Mouse (Mus musculus) neural tube, embryonic 15.5 days (tissue): ENCODE measurements around the gene Rhobtb1. TPM values are rescaled to one million over a fixed set of nuclear protein-coding genes. Genes with fewer than 3 reads are reported as not detected.
A peak's percentile ranks its signal among the peaks of the same experiment; 100 is the strongest.

Experiments used
- ATAC-seq: fragments of 200-750 bp; cut with Nextera tagmentation; 2 replicates; pipeline ENCODE4 v1.8.0; 2017; ENCODE audit warnings: mild to moderate bottlenecking, moderate TSS enrichment, moderate library complexity; ENCODE audit not compliant: low FRiP score
- H3K27ac ChIP-seq: fragments of 300-500 bp; sonication (generic); replicated peaks from 2 replicates; pipeline ENCODE4 v1.5.1; 2015; ENCODE audit warnings: mild to moderate bottlenecking, inconsistent platforms
- H3K27me3 ChIP-seq: fragments of 300-500 bp; sonication (generic); replicated peaks from 2 replicates; pipeline ENCODE4 v1.6.1; 2015; ENCODE audit warnings: inconsistent platforms
- H3K36me3 ChIP-seq: fragments of 300-500 bp; sonication (generic); 2 replicates; pipeline ENCODE4 v1.6.1; 2015; ENCODE audit warnings: inconsistent platforms
- H3K4me1 ChIP-seq: fragments of 300-500 bp; sonication (generic); 2 replicates; pipeline ENCODE4 v1.6.1; 2015; ENCODE audit warnings: inconsistent platforms
- H3K4me2 ChIP-seq: fragments of 300-500 bp; sonication (generic); 2 replicates; pipeline ENCODE4 v1.6.1; 2015; ENCODE audit warnings: inconsistent platforms, mild to moderate bottlenecking, moderate library complexity
- H3K4me3 ChIP-seq: fragments of 300-500 bp; sonication (generic); replicated peaks from 2 replicates; pipeline ENCODE4 v1.5.1; 2015; ENCODE audit warnings: mild to moderate bottlenecking, inconsistent platforms
- H3K9ac ChIP-seq: fragments of 300-500 bp; sonication (generic); replicated peaks from 2 replicates; pipeline ENCODE4 v1.6.1; 2015; ENCODE audit warnings: mild to moderate bottlenecking, inconsistent platforms
- H3K9me3 ChIP-seq: fragments of 300-500 bp; sonication (generic); replicated peaks from 2 replicates; pipeline ENCODE4 v1.6.1; 2016; ENCODE audit warnings: inconsistent platforms
- WGBS: fragments of 180-500 bp; shearing (Covaris S2); methylation state at CpG from one replicate; pipeline ENCODE4 v1.1.7; 2015; ENCODE audit warnings: mixed read lengths; 5-methylcytosine and 5-hydroxymethylcytosine counted together
- polyA plus RNA-seq: library from polyadenylated mRNA; unstranded; fragments of >200 nt; fragmentation: Nextera tagmentation; extraction: Ambion mirVana; gene quantifications from 2 replicates; pipeline ENCODE4 v1.2.1, GENCODE M21; 2015

Gene Rhobtb1
- polyA plus RNA-seq, 1 experiment from 2014 or later, result 15.7 TPM

DNA sequence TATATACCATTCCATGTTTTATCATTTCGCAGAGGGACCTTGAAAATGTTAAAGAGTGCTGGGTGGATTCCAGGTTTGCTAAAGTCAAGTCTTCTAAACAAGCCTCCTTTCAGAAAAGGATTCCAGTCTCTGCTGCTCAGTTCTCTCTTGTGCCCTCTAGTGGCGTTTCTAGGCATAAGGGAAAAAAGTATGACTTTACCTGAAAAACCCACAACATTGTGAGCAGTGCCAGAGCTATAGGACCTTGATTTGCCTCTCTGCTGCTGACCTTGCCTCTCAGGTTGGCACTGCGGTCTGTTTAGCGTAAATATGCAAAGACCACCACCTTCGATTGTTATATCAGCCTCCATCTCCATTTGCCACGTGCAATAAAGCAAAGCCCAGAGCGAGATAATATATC, 13.9 kb downstream of the Rhobtb1 start:
- Histone ChIP-seq H3K27me3 (no peaks in the 10 kb centered on the region), H3K4me3 (no peak overlapping the region), H3K27ac (no peak overlapping the region), H3K9me3 (no peaks in the 10 kb centered on the region), H3K9ac (no peak overlapping the region), H3K36me3 (no peaks in the 10 kb centered on the region), H3K4me2 (no peak overlapping the region), H3K4me1 (no peaks in the 10 kb centered on the region)
- WGBS, result 56% methylated on average over 7 of the region's 7 CpGs
- ATAC-seq, result no peak

GRCm38 (mm10) chr10:69165847-69166246, 14.6 kb downstream of the Rhobtb1 start:
- Histone ChIP-seq H3K4me2 (no peak overlapping the region), H3K9me3 (no peaks in the 10 kb centered on the region), H3K27me3 (no peaks in the 10 kb centered on the region), H3K4me3 (no peak overlapping the region), H3K27ac (no peak overlapping the region), H3K4me1 (no peaks in the 10 kb centered on the region), H3K36me3 (no peaks in the 10 kb centered on the region), H3K9ac (no peak overlapping the region)
- no peak for ATAC-seq
- 75% methylated on average over 3 of the region's 3 CpGs for WGBS

DNA sequence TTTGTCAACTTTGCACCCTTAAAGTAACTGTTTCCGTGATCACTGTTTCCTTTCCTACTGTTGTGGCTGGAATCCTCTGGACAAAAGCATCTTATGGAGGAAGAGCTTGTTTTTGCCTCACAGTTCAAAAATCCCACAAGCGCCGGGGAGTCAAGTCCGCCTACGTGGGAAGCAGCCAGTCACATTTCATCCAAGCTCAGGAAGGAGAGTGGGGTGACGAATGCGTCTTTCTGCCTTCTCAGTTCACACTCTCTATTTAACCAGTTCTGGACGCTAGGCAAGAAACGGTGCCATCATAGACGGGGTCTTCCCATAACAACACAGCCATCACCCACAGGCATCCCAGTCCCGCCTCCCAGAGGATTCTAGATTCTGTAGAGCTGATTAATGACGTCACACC, 15.3 kb downstream of the Rhobtb1 start:
- no peaks in the 10 kb centered on the region for H3K4me1 ChIP-seq

DNA sequence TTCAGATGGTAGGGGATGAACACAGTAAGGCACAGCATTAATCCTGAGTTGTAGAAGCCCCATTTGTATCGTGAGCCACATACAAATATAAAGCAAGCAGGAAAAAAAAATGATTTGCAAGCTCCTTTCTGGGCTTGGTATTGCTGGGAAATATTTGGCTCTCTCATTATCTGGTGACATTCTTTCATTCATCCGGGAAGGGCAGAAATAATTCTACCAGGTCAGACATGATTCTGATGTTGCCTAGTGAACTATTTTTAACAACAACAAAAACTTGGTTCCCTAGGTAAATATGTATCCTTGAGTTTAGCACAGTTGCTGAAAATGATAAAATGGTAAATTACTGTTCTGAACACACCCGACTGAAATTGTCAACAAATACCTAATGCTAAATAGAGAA, 21.2 kb downstream of the Rhobtb1 start:
- Histone ChIP-seq H3K4me2 (no peak overlapping the region), H3K27ac (no peak overlapping the region), H3K4me3 (no peak overlapping the region), H3K9ac (no peak overlapping the region), H3K9me3 (no peaks in the 10 kb centered on the region), H3K4me1 (no peaks in the 10 kb centered on the region), H3K36me3 (no peaks in the 10 kb centered on the region), H3K27me3 (no peaks in the 10 kb centered on the region)
- WGBS, result 87% methylated on average over 3 of the region's 3 CpGs
- ATAC-seq, result no peak

More for the DNA sequence above, 15.3 kb downstream of the Rhobtb1 start:
- Histone ChIP-seq H3K4me2 (no peak overlapping the region), H3K27me3 (no peaks in the 10 kb centered on the region), H3K9ac (no peak overlapping the region), H3K36me3 (no peaks in the 10 kb centered on the region), H3K27ac (no peak overlapping the region), H3K4me3 (no peak overlapping the region), H3K9me3 (no peaks in the 10 kb centered on the region)
- no peak for ATAC-seq
- WGBS, result 78% methylated on average over 12 of the region's 12 CpGs

- Histone ChIP-seq H3K27me3 (no peaks in the 10 kb centered on the region), H3K36me3 (no peaks in the 10 kb centered on the region), H3K9ac (no peak overlapping the region), H3K4me3 (no peak overlapping the region), H3K27ac (no peak overlapping the region), H3K4me2 (no peak overlapping the region), H3K9me3 (no peaks in the 10 kb centered on the region), H3K4me1 (no peaks in the 10 kb centered on the region)
- WGBS, result 81% methylated on average over 3 of the region's 3 CpGs
- ATAC-seq, result no peak
Measured at GRCm38 (mm10) chr10:69176116-69176515, 24.9 kb downstream of the Rhobtb1 start.

DNA sequence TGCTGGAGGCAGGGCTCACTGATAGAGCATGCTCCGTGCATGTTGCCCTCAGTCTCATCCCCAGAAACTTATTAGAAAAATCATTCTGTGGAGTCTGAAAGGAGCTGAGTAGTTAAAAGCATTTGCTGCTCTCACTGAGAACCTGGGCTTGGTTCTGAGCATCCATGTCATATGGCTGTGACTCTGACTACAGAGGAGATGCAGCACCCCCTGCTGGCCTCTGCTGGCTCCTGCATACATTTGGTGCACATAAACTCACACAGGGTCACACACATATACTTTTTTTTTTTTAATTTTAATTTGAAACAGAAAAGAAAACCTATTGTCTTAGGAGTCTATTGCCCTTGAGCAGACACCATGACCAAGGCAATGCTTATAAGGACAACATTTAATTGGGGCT, 28.1 kb downstream of the Rhobtb1 start:
- Histone ChIP-seq H3K9me3 (no peaks in the 10 kb centered on the region), H3K4me3 (no peak overlapping the region), H3K36me3 (no peaks in the 10 kb centered on the region), H3K27ac (no peak overlapping the region), H3K4me1 (no peaks in the 10 kb centered on the region), H3K27me3 (no peaks in the 10 kb centered on the region), H3K4me2 (no peak overlapping the region), H3K9ac (no peak overlapping the region)
- ATAC-seq, result no peak
- 97% methylated on average over 1 of the region's 1 CpGs for WGBS

DNA sequence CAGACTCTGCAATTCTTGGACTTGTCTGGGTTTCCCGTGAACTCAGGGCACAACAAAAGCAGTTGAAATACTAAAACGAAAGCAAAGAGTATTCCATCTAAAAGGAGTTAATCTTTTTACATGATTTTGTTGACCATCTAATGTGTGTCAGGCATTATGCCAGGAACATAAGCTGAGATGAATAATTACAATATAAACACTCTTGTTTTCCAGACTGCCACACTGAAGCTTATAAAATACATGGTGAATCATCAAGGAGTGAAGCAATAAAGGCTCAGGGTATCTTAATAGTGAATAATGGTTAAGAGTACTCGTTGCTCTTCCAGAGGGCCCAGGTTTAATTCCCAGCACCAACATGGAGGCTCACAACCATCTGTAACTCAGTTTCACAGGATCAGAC, 29.8 kb downstream of the Rhobtb1 start:
- Histone ChIP-seq H3K4me3 (no peak overlapping the region), H3K9ac (no peak overlapping the region), H3K4me1 (no peaks in the 10 kb centered on the region), H3K4me2 (no peak overlapping the region), H3K27me3 (no peaks in the 10 kb centered on the region), H3K36me3 (no peaks in the 10 kb centered on the region), H3K27ac (no peak overlapping the region), H3K9me3 (no peaks in the 10 kb centered on the region)
- 77% methylated on average over 3 of the region's 3 CpGs for WGBS
- no peak for ATAC-seq

GRCm38 (mm10) chr10:69184903-69185302, 33.7 kb downstream of the Rhobtb1 start:
- Histone ChIP-seq H3K27me3 (no peaks in the 10 kb centered on the region), H3K9ac (no peak overlapping the region), H3K27ac (no peak overlapping the region), H3K36me3 (no peaks in the 10 kb centered on the region), H3K4me1 (no peaks in the 10 kb centered on the region), H3K9me3 (no peaks in the 10 kb centered on the region), H3K4me2 (no peak overlapping the region), H3K4me3 (no peak overlapping the region)
- no peak for ATAC-seq
- WGBS, result 97% methylated on average over 4 of the region's 4 CpGs

- Histone ChIP-seq H3K4me2 (peak overlapping the region; percentile 54), H3K27ac (no peak overlapping the region), H3K27me3 (no peaks in the 10 kb centered on the region), H3K4me3 (no peak overlapping the region), H3K9me3 (no peaks in the 10 kb centered on the region), H3K36me3 (no peaks in the 10 kb centered on the region), H3K4me1 (no peaks in the 10 kb centered on the region), H3K9ac (no peak overlapping the region)
- 91% methylated on average over 4 of the region's 4 CpGs for WGBS
- no peak for ATAC-seq
Measured at GRCm38 (mm10) chr10:69185431-69185830, 34.2 kb downstream of the Rhobtb1 start.

GRCm38 (mm10) chr10:69185894-69186893, 35.0 kb downstream of the Rhobtb1 start:
- Histone ChIP-seq H3K9me3 (no peaks in the 10 kb centered on the region), H3K9ac (no peak overlapping the region; the same call in 1 of the 2 replicates), H3K4me3 (peak overlapping the region; percentile 27), H3K27me3 (no peaks in the 10 kb centered on the region), H3K4me2 (peak overlapping the region; percentile 54), H3K4me1 (no peaks in the 10 kb centered on the region), H3K27ac (no peak overlapping the region), H3K36me3 (no peaks in the 10 kb centered on the region)
- 24% methylated on average over 21 of the region's 21 CpGs for WGBS
- no peak; the same call in 1 of the 2 replicates for ATAC-seq

- Histone ChIP-seq H3K4me3 (no peak overlapping the region), H3K36me3 (no peaks in the 10 kb centered on the region), H3K27me3 (no peaks in the 10 kb centered on the region), H3K4me2 (no peak overlapping the region), H3K9ac (no peak overlapping the region), H3K9me3 (no peaks in the 10 kb centered on the region), H3K27ac (no peak overlapping the region), H3K4me1 (no peaks in the 10 kb centered on the region)
- ATAC-seq, result no peak
- WGBS, result 87% methylated on average over 9 of the region's 9 CpGs
Measured at GRCm38 (mm10) chr10:69187773-69188443, 36.7 kb downstream of the Rhobtb1 start.
